Mouse (Mus musculus) bone marrow macrophage, adult 2 months (primary cell): ENCODE results near the gene Zcchc4.

Experiments used
- CTCF ChIP-seq: IDR thresholded peaks from 2 replicates; pipeline ENCODE4 v1.5.1; 2012; ENCODE audit warnings: low read depth, mild to moderate bottlenecking, low read length, moderate library complexity
- POLR2A ChIP-seq: IDR thresholded peaks from 2 replicates; pipeline ENCODE4 v1.6.1; 2012; ENCODE audit warnings: mild to moderate bottlenecking, low read depth, low read length, borderline replicate concordance

GRCm38 (mm10) chr5:52782523-52783250, 7.5 kb downstream of the Zcchc4 start:
- TF ChIP-seq CTCF (peak; percentile 63), POLR2A (no peak)
